Mouse (Mus musculus) E14TG2a.4 (cell line): ENCODE measurements around the gene Mcrip2.

Experiments used
- H3K27me3 ChIP-seq: 2 replicates; pipeline ENCODE4 v1.6.1; 2014; ENCODE audit warnings: low read length, control low read depth; ENCODE audit not compliant: insufficient read depth
- H3K36me3 ChIP-seq: 2 replicates; pipeline ENCODE4 v1.6.1; 2014; ENCODE audit warnings: low read length, control low read depth; ENCODE audit not compliant: insufficient read depth
- H3K4me1 ChIP-seq: replicated peaks from 2 replicates; pipeline ENCODE4 v1.6.1; 2014; ENCODE audit warnings: low read depth, low read length, control low read depth
- H3K4me3 ChIP-seq: replicated peaks from 2 replicates; pipeline ENCODE4 v1.5.1; 2014; ENCODE audit warnings: mild to moderate bottlenecking, low read length
- H3K9me3 ChIP-seq: 2 replicates; pipeline ENCODE4 v1.6.1; 2014; ENCODE audit warnings: low read length, control low read depth
- CTCF ChIP-seq: conservative IDR thresholded peaks from 2 replicates; pipeline ENCODE4 v1.5.1; 2014; ENCODE audit warnings: low read length
- NANOG ChIP-seq: IDR thresholded peaks from 2 replicates; pipeline ENCODE4 v1.6.1; 2014; ENCODE audit warnings: borderline replicate concordance, low read length, mixed read lengths
- POU5F1 ChIP-seq: IDR thresholded peaks from 2 replicates; pipeline ENCODE4 v1.6.1; 2014; ENCODE audit warnings: low read length, borderline replicate concordance

Gene Mcrip2

GRCm38 (mm10) chr17:25830806-25831431 lies 37.6 kb downstream of the Mcrip2 start:
- Histone ChIP-seq H3K36me3 (peaks cover 74% of the 10 kb centered on the region), H3K4me1 (peaks cover 86% of the 10 kb centered on the region), H3K9me3 (no peaks in the 10 kb centered on the region), H3K27me3 (peaks cover 2% of the 10 kb centered on the region; the same call in 1 of the 2 replicates), H3K4me3 (peak overlapping the region; percentile 95)
- TF ChIP-seq NANOG (no peak), CTCF (no peak), POU5F1 (no peak)

- H3K36me3 ChIP-seq: peaks cover 74% of the 10 kb centered on the region
- TF ChIP-seq NANOG (no peak), CTCF (no peak), POU5F1 (no peak)
- H3K4me3 ChIP-seq: peak overlapping the region; percentile 95
- peaks cover 86% of the 10 kb centered on the region for H3K4me1 ChIP-seq
- no peaks in the 10 kb centered on the region for H3K27me3 ChIP-seq
- no peaks in the 10 kb centered on the region for H3K9me3 ChIP-seq
Observed at GRCm38 (mm10) chr17:25830200-25830753, 38.3 kb downstream of the Mcrip2 start.

DNA sequence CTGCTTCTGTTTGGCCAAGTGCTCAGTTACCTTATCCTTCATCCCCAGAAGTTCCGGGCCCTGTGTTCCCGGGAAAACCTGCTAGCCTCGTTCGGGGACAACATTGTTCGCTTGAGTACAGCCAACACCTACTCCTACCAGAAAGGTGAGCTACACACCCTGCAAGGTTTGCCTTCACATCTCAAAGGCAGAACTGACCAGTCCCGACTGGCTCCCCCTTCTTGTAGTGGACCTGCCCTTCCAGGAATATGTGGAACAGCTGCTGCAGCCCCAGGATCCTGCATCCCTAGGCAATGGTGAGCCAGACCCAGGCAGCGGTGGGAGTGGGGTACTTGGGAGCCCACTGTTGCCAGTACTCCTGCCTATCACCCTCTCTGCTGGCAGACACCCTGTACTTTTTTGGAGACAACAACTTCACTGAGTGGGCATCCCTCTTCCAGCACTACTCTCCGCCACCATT lies 39.0 kb downstream of the Mcrip2 start:
- Histone ChIP-seq H3K4me1 (peaks cover 86% of the 10 kb centered on the region), H3K27me3 (no peaks in the 10 kb centered on the region), H3K9me3 (no peaks in the 10 kb centered on the region), H3K36me3 (peaks cover 72% of the 10 kb centered on the region), H3K4me3 (peak overlapping the region; percentile 95)
- no peak for TF ChIP-seq POU5F1
- TF ChIP-seq CTCF: no peak
- TF ChIP-seq NANOG: no peak

DNA sequence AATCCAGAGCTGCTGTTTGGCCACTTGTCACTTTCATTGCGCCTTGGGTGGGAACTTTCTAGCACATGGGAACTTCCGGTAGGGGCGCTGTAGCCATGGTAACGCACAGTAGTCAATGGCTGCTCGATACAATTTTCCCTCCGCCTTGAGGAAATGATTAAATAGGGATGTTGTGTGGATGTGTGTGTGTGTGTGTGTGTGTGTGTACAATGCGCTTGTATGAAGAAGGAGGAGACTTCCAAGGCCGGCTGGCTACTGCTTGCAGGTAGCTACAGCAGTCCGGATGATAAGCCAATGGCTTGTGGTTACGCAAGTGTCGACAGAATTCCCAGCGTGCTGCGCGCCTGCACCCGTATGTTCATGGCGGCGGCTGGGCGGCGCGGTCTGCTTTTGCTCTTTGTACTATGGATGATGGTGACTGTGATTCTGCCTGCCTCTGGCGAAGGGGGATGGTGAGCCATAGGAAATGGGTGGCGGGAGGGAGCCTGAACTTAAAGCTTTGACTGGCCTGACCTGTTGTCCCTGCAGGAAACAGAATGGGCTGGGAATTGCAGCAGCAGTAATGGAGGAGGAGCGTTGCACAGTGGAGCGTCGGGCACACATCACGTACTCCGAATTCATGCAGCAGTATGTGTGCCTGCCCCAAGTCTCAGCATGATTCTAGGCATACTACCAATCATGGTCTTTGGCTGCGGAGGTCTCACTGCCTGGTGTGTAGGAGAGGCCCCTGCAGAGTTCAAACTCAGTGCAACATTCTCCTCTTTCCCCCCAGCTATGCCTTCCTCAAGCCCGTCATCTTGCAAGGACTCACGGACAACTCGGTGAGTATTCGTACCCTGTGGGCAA lies 39.6 kb downstream of the Mcrip2 start, which contains the start of gene Jmjd8:
Gene Jmjd8 (plus strand): TSS at position 156 of the 846 bp plus-strand sequence.
- H3K36me3 ChIP-seq: peaks cover 66% of the 10 kb centered on the region
- no peaks in the 10 kb centered on the region for H3K27me3 ChIP-seq
- peaks cover 86% of the 10 kb centered on the region for H3K4me1 ChIP-seq
- H3K9me3 ChIP-seq: no peaks in the 10 kb centered on the region
- no peak for TF ChIP-seq NANOG
- TF ChIP-seq CTCF: peak; percentile 27
- peak within 1 kb of the TSS; percentile 95 for H3K4me3 ChIP-seq

DNA sequence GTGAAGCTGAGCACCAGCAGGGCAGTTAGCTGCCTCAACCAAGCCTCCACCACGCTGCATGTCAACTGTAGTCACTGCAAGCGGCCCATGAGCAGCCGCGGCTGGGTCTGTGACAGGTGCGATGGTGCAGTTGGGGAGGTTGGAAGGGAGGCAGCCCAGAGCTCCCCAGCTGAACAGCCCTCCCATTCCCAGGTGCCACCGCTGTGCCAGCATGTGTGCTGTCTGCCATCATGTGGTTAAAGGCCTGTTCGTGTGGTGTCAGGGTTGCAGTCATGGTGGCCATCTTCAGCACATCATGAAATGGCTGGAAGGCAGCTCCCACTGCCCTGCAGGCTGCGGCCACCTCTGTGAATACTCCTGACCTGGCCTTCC lies 40.4 kb downstream of the Mcrip2 start:
- Histone ChIP-seq H3K36me3 (peaks cover 65% of the 10 kb centered on the region), H3K4me3 (peak overlapping the region; percentile 95), H3K9me3 (no peaks in the 10 kb centered on the region), H3K27me3 (no peaks in the 10 kb centered on the region), H3K4me1 (peaks cover 83% of the 10 kb centered on the region)
- no peak for TF ChIP-seq POU5F1
- TF ChIP-seq CTCF: no peak
- TF ChIP-seq NANOG: no peak

DNA sequence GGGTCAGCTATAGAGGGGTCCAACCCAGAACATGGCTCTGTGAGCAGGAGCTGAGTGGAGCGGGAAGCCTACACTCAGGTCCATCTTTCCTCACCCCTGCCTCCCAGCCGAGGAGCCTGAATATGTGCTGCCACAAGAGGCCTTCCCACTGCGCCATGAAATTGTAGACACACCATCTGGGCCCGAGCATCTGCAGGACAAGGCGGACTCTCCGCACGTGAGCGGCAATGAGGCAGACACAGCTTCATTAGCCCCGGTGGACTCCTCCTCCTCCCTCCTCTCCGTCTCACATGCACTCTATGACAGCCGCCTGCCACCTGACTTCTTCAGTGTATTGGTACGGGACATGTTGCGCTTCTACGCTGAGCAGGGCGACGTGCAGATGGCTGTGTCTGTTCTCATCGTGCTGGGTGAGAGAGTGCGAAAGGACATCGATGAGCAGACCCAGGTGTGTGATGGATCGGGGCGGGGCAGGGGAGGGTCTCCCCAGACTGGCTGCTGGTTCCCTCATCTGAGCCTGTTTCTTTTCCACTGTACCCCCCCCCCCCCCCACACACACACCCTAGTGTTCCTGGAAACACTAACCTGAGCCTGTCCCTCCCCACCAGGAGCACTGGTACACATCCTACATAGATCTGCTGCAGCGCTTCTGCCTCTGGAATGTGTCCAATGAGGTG lies 40.9 kb downstream of the Mcrip2 start:
- peaks cover 65% of the 10 kb centered on the region for H3K36me3 ChIP-seq
- H3K4me3 ChIP-seq: peak overlapping the region; percentile 95
- H3K27me3 ChIP-seq: no peaks in the 10 kb centered on the region
- H3K4me1 ChIP-seq: peaks cover 86% of the 10 kb centered on the region
- H3K9me3 ChIP-seq: no peaks in the 10 kb centered on the region
- TF ChIP-seq CTCF (no peak), POU5F1 (no peak), NANOG (no peak)

- peaks cover 65% of the 10 kb centered on the region for H3K36me3 ChIP-seq
- no peaks in the 10 kb centered on the region for H3K27me3 ChIP-seq
- no peaks in the 10 kb centered on the region for H3K9me3 ChIP-seq
- 0 out of 2 replicates have a peak overlapping the region, but pooled peaks have one; percentile 95 for H3K4me3 ChIP-seq
- peaks cover 85% of the 10 kb centered on the region for H3K4me1 ChIP-seq
- TF ChIP-seq POU5F1 (no peak), CTCF (no peak), NANOG (no peak)
Observed at GRCm38 (mm10) chr17:25827011-25827410, 41.6 kb downstream of the Mcrip2 start.
